Mouse (Mus musculus): Measurements from ENCODE around the gene Arhgap10. TPM values are rescaled to one million over a fixed set of nuclear protein-coding genes. Genes with fewer than 3 reads are reported as not detected.

Arhgap10 gene
- polyA plus RNA-seq, 1 experiment from 2014 or later: 25.7 TPM

- Histone ChIP-seq H3K4me1 (0 out of 2 replicates have a peak, but pooled peaks cover 5% of the 10 kb centered on the region), H3K9me3 (no peaks in the 10 kb centered on the region), H3K36me3 (peaks cover 21% of the 10 kb centered on the region), H3K4me3 (no peak overlapping the region), H3K27me3 (ENCODE audit: insufficient read depth, poor library complexity, severe bottlenecking) (no peaks in the 10 kb centered on the region), H3K27ac (no peak overlapping the region)
- no peak for DNase-seq (ENCODE audit: low spot score)
- WGBS: 79% methylated on average over 11 of the region's 11 CpGs
These were observed 225.1 kb downstream of the Arhgap10 start for GRCm38 (mm10) chr8:77292649-77293048.

- no peak overlapping the region for H3K27ac ChIP-seq
- H3K27me3 ChIP-seq (ENCODE audit: insufficient read depth, poor library complexity, severe bottlenecking): no peaks in the 10 kb centered on the region
- 0 out of 2 replicates have a peak, but pooled peaks cover 5% of the 10 kb centered on the region for H3K4me1 ChIP-seq
- no peak for DNase-seq (ENCODE audit: low spot score)
- no peak overlapping the region for H3K4me3 ChIP-seq
- WGBS: 76% methylated on average over 4 of the region's 4 CpGs
- no peaks in the 10 kb centered on the region for H3K9me3 ChIP-seq
- H3K36me3 ChIP-seq: peaks cover 16% of the 10 kb centered on the region
These were observed 225.6 kb downstream of the Arhgap10 start for GRCm38 (mm10) chr8:77292120-77292519.

- Histone ChIP-seq H3K4me3 (no peak overlapping the region), H3K27ac (no peak overlapping the region), H3K9me3 (no peaks in the 10 kb centered on the region), H3K27me3 (ENCODE audit: insufficient read depth, poor library complexity, severe bottlenecking) (no peaks in the 10 kb centered on the region), H3K36me3 (peaks cover 2% of the 10 kb centered on the region; the same call in 1 of the 2 replicates), H3K4me1 (0 out of 2 replicates have a peak, but pooled peaks cover 5% of the 10 kb centered on the region)
- 90% methylated on average over 12 of the region's 12 CpGs for WGBS
- no peak for DNase-seq (ENCODE audit: low spot score)
These were observed 229.3 kb downstream of the Arhgap10 start for GRCm38 (mm10) chr8:77288492-77288891.

GRCm38 (mm10) chr8:77288065-77288464, 229.7 kb downstream of the Arhgap10 start:
- DNase-seq (ENCODE audit: low spot score): no peak
- WGBS: 65% methylated on average over 3 of the region's 3 CpGs

GRCm38 (mm10) chr8:77284473-77284872, 233.3 kb downstream of the Arhgap10 start:
- Histone ChIP-seq H3K27ac (no peak overlapping the region), H3K9me3 (no peaks in the 10 kb centered on the region), H3K4me1 (peaks cover 20% of the 10 kb centered on the region; the same call in 1 of the 2 replicates), H3K4me3 (no peak overlapping the region), H3K27me3 (ENCODE audit: insufficient read depth, poor library complexity, severe bottlenecking) (no peaks in the 10 kb centered on the region), H3K36me3 (peaks cover 2% of the 10 kb centered on the region; the same call in 1 of the 2 replicates)
- 74% methylated on average over 3 of the region's 3 CpGs for WGBS
- no peak for DNase-seq (ENCODE audit: low spot score)

More at GRCm38 (mm10) chr8:77288065-77288464, 229.7 kb downstream of the Arhgap10 start:
- H3K4me3 ChIP-seq: no peak overlapping the region
- H3K9me3 ChIP-seq: no peaks in the 10 kb centered on the region
- peaks cover 6% of the 10 kb centered on the region; the same call in 1 of the 2 replicates for H3K4me1 ChIP-seq
- no peak overlapping the region for H3K27ac ChIP-seq
- no peaks in the 10 kb centered on the region for H3K27me3 ChIP-seq (ENCODE audit: insufficient read depth, poor library complexity, severe bottlenecking)
- peaks cover 2% of the 10 kb centered on the region; the same call in 1 of the 2 replicates for H3K36me3 ChIP-seq

- DNase-seq (ENCODE audit: low spot score): no peak
- Histone ChIP-seq H3K9me3 (no peaks in the 10 kb centered on the region), H3K36me3 (no peaks in the 10 kb centered on the region; the same call in 1 of the 2 replicates), H3K4me1 (peaks cover 17% of the 10 kb centered on the region; the same call in 1 of the 2 replicates), H3K27ac (no peak overlapping the region), H3K4me3 (no peak overlapping the region), H3K27me3 (ENCODE audit: insufficient read depth, poor library complexity, severe bottlenecking) (no peaks in the 10 kb centered on the region)
- 83% methylated on average over 7 of the region's 7 CpGs for WGBS
These were observed 235.0 kb downstream of the Arhgap10 start for GRCm38 (mm10) chr8:77282605-77283236.

- peaks cover 7% of the 10 kb centered on the region; the same call in 1 of the 2 replicates for H3K36me3 ChIP-seq
- no peak for DNase-seq (ENCODE audit: low spot score)
- no peaks in the 10 kb centered on the region for H3K9me3 ChIP-seq
- 43% methylated on average over 3 of the region's 3 CpGs for WGBS
- peaks cover 21% of the 10 kb centered on the region; the same call in 1 of the 2 replicates for H3K4me1 ChIP-seq
- no peak overlapping the region for H3K27ac ChIP-seq
- no peak overlapping the region for H3K4me3 ChIP-seq
- H3K27me3 ChIP-seq (ENCODE audit: insufficient read depth, poor library complexity, severe bottlenecking): no peaks in the 10 kb centered on the region
These were observed 237.8 kb downstream of the Arhgap10 start for GRCm38 (mm10) chr8:77279977-77280376.

GRCm38 (mm10) chr8:77278246-77278645, 239.5 kb downstream of the Arhgap10 start:
- 89% methylated on average over 4 of the region's 4 CpGs for WGBS
- H3K27ac ChIP-seq: no peak overlapping the region
- H3K9me3 ChIP-seq: no peaks in the 10 kb centered on the region
- 0 out of 2 replicates have a peak, but pooled peaks cover 7% of the 10 kb centered on the region for H3K36me3 ChIP-seq
- H3K4me1 ChIP-seq: peaks cover 21% of the 10 kb centered on the region; the same call in 1 of the 2 replicates
- H3K4me3 ChIP-seq: no peak overlapping the region
- no peaks in the 10 kb centered on the region for H3K27me3 ChIP-seq (ENCODE audit: insufficient read depth, poor library complexity, severe bottlenecking)
- no peak for DNase-seq (ENCODE audit: low spot score)

GRCm38 (mm10) chr8:77276827-77277226, 240.9 kb downstream of the Arhgap10 start:
- DNase-seq (ENCODE audit: low spot score): no peak
- Histone ChIP-seq H3K4me1 (peaks cover 13% of the 10 kb centered on the region; the same call in 1 of the 2 replicates), H3K9me3 (no peaks in the 10 kb centered on the region), H3K36me3 (0 out of 2 replicates have a peak, but pooled peaks cover 7% of the 10 kb centered on the region), H3K4me3 (no peak overlapping the region), H3K27ac (no peak overlapping the region), H3K27me3 (ENCODE audit: insufficient read depth, poor library complexity, severe bottlenecking) (no peaks in the 10 kb centered on the region)
- 82% methylated on average over 10 of the region's 10 CpGs for WGBS

GRCm38 (mm10) chr8:77275571-77275970, 242.2 kb downstream of the Arhgap10 start:
- no peaks in the 10 kb centered on the region for H3K27me3 ChIP-seq (ENCODE audit: insufficient read depth, poor library complexity, severe bottlenecking)
- peaks cover 17% of the 10 kb centered on the region for H3K36me3 ChIP-seq
- no peak for DNase-seq (ENCODE audit: low spot score)
- no peak overlapping the region for H3K4me3 ChIP-seq
- H3K9me3 ChIP-seq: no peaks in the 10 kb centered on the region
- H3K4me1 ChIP-seq: peaks cover 9% of the 10 kb centered on the region; the same call in 1 of the 2 replicates
- H3K27ac ChIP-seq: no peak overlapping the region
- 92% methylated on average over 5 of the region's 5 CpGs for WGBS

- Histone ChIP-seq H3K27ac (no peak overlapping the region), H3K27me3 (ENCODE audit: insufficient read depth, poor library complexity, severe bottlenecking) (no peaks in the 10 kb centered on the region), H3K4me3 (no peak overlapping the region), H3K4me1 (0 out of 2 replicates have a peak, but pooled peaks cover 4% of the 10 kb centered on the region), H3K36me3 (peaks cover 36% of the 10 kb centered on the region), H3K9me3 (peaks cover 3% of the 10 kb centered on the region; the same call in 1 of the 2 replicates)
- 79% methylated on average over 6 of the region's 6 CpGs for WGBS
- no peak for DNase-seq (ENCODE audit: low spot score)
These were observed 245.6 kb downstream of the Arhgap10 start for GRCm38 (mm10) chr8:77272136-77272535.

GRCm38 (mm10) chr8:77267941-77268405, 249.8 kb downstream of the Arhgap10 start:
- DNase-seq (ENCODE audit: low spot score): no peak
- H3K27ac ChIP-seq: no peak overlapping the region
- H3K9me3 ChIP-seq: peaks cover 3% of the 10 kb centered on the region; the same call in 1 of the 2 replicates
- H3K4me1 ChIP-seq: no peaks in the 10 kb centered on the region
- H3K36me3 ChIP-seq: peaks cover 29% of the 10 kb centered on the region
- no peaks in the 10 kb centered on the region for H3K27me3 ChIP-seq (ENCODE audit: insufficient read depth, poor library complexity, severe bottlenecking)
- H3K4me3 ChIP-seq: no peak overlapping the region
- 68% methylated on average over 1 of the region's 1 CpGs for WGBS

Measured in heart, embryonic 10.5 days (tissue).